Mouse (Mus musculus): ENCODE measurements around the gene Mipol1. TPM values are rescaled to one million over a fixed set of nuclear protein-coding genes. Genes with fewer than 3 reads are reported as not detected.
A peak's percentile ranks its signal among the peaks of the same experiment; 100 is the strongest.
"Not testable (repeated sequence)": the region's sequence is repeated elsewhere in the genome, so short reads cannot be mapped to it uniquely, and the experiment has no call there.

The Mipol1 gene
- polyA plus RNA-seq, 1 experiment from 2014 or later: 10.2 TPM

GRCm38 (mm10) chr12:57204276-57204851 lies 25.9 kb upstream of the Mipol1 start:
- Histone ChIP-seq H3K36me3 (no peaks in the 10 kb centered on the region), H3K27me3 (ENCODE audit: insufficient read depth, poor library complexity, severe bottlenecking) (no peaks in the 10 kb centered on the region), H3K4me1 (no peaks in the 10 kb centered on the region), H3K4me3 (no peak overlapping the region), H3K27ac (no peak overlapping the region), H3K9me3 (no peaks in the 10 kb centered on the region)
- 80% methylated on average over 4 of the region's 4 CpGs for WGBS
- no peak for DNase-seq (ENCODE audit: low spot score)

GRCm38 (mm10) chr12:57211353-57212311 lies 18.6 kb upstream of the Mipol1 start:
- Histone ChIP-seq H3K9me3 (no peaks in the 10 kb centered on the region), H3K4me1 (peaks cover 3% of the 10 kb centered on the region; the same call in 1 of the 2 replicates), H3K27ac (peak overlapping the region; percentile 86), H3K36me3 (no peaks in the 10 kb centered on the region), H3K27me3 (ENCODE audit: insufficient read depth, poor library complexity, severe bottlenecking) (no peaks in the 10 kb centered on the region), H3K4me3 (peak overlapping the region; percentile 64)
- DNase-seq (ENCODE audit: low spot score): peak; percentile 80
- 6% methylated on average over 30 of the region's 30 CpGs for WGBS

- H3K9me3 ChIP-seq; H3K4me1 ChIP-seq; DNase-seq (ENCODE audit: low spot score); H3K27me3 ChIP-seq (ENCODE audit: insufficient read depth, poor library complexity, severe bottlenecking); H3K4me3 ChIP-seq; H3K36me3 ChIP-seq; H3K27ac ChIP-seq: not testable (repeated sequence)
- WGBS: 80% methylated on average over 5 of the region's 5 CpGs
Observed at GRCm38 (mm10) chr12:57212463-57212862, 17.8 kb upstream of the Mipol1 start.

- peaks cover 4% of the 10 kb centered on the region for H3K4me1 ChIP-seq
- no peak overlapping the region for H3K27ac ChIP-seq
- H3K36me3 ChIP-seq: no peaks in the 10 kb centered on the region
- 80% methylated on average over 9 of the region's 9 CpGs for WGBS
- no peaks in the 10 kb centered on the region for H3K27me3 ChIP-seq (ENCODE audit: insufficient read depth, poor library complexity, severe bottlenecking)
- H3K4me3 ChIP-seq: no peak overlapping the region
- H3K9me3 ChIP-seq: no peaks in the 10 kb centered on the region
- DNase-seq (ENCODE audit: low spot score): no peak
Observed at GRCm38 (mm10) chr12:57226411-57226810, 3.8 kb upstream of the Mipol1 start.

- Histone ChIP-seq H3K4me3 (no peak overlapping the region), H3K9me3 (no peaks in the 10 kb centered on the region), H3K27ac (no peak overlapping the region), H3K4me1 (peaks cover 7% of the 10 kb centered on the region), H3K27me3 (ENCODE audit: insufficient read depth, poor library complexity, severe bottlenecking) (no peaks in the 10 kb centered on the region), H3K36me3 (no peaks in the 10 kb centered on the region)
- DNase-seq (ENCODE audit: low spot score): no peak
- WGBS: 83% methylated on average over 4 of the region's 8 CpGs
Observed at GRCm38 (mm10) chr12:57227776-57228175, 2.5 kb upstream of the Mipol1 start.

- WGBS: 21% methylated on average over 4 of the region's 4 CpGs
- Histone ChIP-seq H3K4me1 (peaks cover 7% of the 10 kb centered on the region), H3K36me3 (no peaks in the 10 kb centered on the region), H3K27me3 (ENCODE audit: insufficient read depth, poor library complexity, severe bottlenecking) (no peaks in the 10 kb centered on the region), H3K27ac (peak overlapping the region; percentile 98), H3K9me3 (no peaks in the 10 kb centered on the region), H3K4me3 (peak overlapping the region; percentile 81)
- no peak for DNase-seq (ENCODE audit: low spot score)
Observed at GRCm38 (mm10) chr12:57229703-57230102, 524 bp upstream of the Mipol1 start.

GRCm38 (mm10) chr12:57231085-57231875 lies 1.1 kb downstream of the Mipol1 start:
- Histone ChIP-seq H3K4me3 (peak overlapping the region; percentile 81), H3K9me3 (no peaks in the 10 kb centered on the region), H3K27ac (peak overlapping the region; percentile 98; the same call in 1 of the 2 replicates), H3K4me1 (peaks cover 7% of the 10 kb centered on the region), H3K27me3 (ENCODE audit: insufficient read depth, poor library complexity, severe bottlenecking) (no peaks in the 10 kb centered on the region), H3K36me3 (no peaks in the 10 kb centered on the region)
- WGBS: 63% methylated on average over 14 of the region's 14 CpGs
- DNase-seq (ENCODE audit: low spot score): no peak

GRCm38 (mm10) chr12:57233386-57233785 lies 3.2 kb downstream of the Mipol1 start:
- no peak overlapping the region for H3K4me3 ChIP-seq
- no peaks in the 10 kb centered on the region for H3K9me3 ChIP-seq
- H3K36me3 ChIP-seq: peaks cover 3% of the 10 kb centered on the region
- H3K4me1 ChIP-seq: peaks cover 7% of the 10 kb centered on the region
- 82% methylated on average over 5 of the region's 5 CpGs for WGBS
- H3K27ac ChIP-seq: no peak overlapping the region
- no peak for DNase-seq (ENCODE audit: low spot score)
- H3K27me3 ChIP-seq (ENCODE audit: insufficient read depth, poor library complexity, severe bottlenecking): no peaks in the 10 kb centered on the region

- Histone ChIP-seq H3K4me1 (no peaks in the 10 kb centered on the region), H3K9me3 (no peaks in the 10 kb centered on the region), H3K4me3 (no peak overlapping the region), H3K27me3 (ENCODE audit: insufficient read depth, poor library complexity, severe bottlenecking) (no peaks in the 10 kb centered on the region), H3K36me3 (peaks cover 26% of the 10 kb centered on the region), H3K27ac (no peak overlapping the region)
- DNase-seq (ENCODE audit: low spot score): no peak
- 86% methylated on average over 5 of the region's 5 CpGs for WGBS
Observed at GRCm38 (mm10) chr12:57243671-57244495, 13.7 kb downstream of the Mipol1 start.

- no peak overlapping the region for H3K4me3 ChIP-seq
- H3K27me3 ChIP-seq (ENCODE audit: insufficient read depth, poor library complexity, severe bottlenecking): no peaks in the 10 kb centered on the region
- H3K36me3 ChIP-seq: no peaks in the 10 kb centered on the region
- 54% methylated on average over 2 of the region's 2 CpGs for WGBS
- no peak overlapping the region for H3K27ac ChIP-seq
- H3K9me3 ChIP-seq: no peaks in the 10 kb centered on the region
- no peaks in the 10 kb centered on the region for H3K4me1 ChIP-seq
- no peak for DNase-seq (ENCODE audit: low spot score)
Observed at GRCm38 (mm10) chr12:57258572-57258971, 28.3 kb downstream of the Mipol1 start.

GRCm38 (mm10) chr12:57275456-57275855 lies 45.2 kb downstream of the Mipol1 start:
- no peak overlapping the region for H3K4me3 ChIP-seq
- no peak overlapping the region for H3K27ac ChIP-seq
- no peak for DNase-seq (ENCODE audit: low spot score)
- WGBS: 54% methylated on average over 1 of the region's 1 CpGs
- H3K9me3 ChIP-seq: no peaks in the 10 kb centered on the region
- H3K36me3 ChIP-seq: no peaks in the 10 kb centered on the region
- H3K4me1 ChIP-seq: no peaks in the 10 kb centered on the region
- H3K27me3 ChIP-seq (ENCODE audit: insufficient read depth, poor library complexity, severe bottlenecking): no peaks in the 10 kb centered on the region
